Mouse (Mus musculus): ENCODE results near the gene Strn3. TPM values are rescaled to one million over a fixed set of nuclear protein-coding genes. Genes with fewer than 3 reads are reported as not detected.
"Not testable (repeated sequence)": the region's sequence is repeated elsewhere in the genome, so short reads cannot be mapped to it uniquely, and the experiment has no call there.

Gene Strn3
- polyA plus RNA-seq, 1 experiment, result 3.8 TPM

GRCm38 (mm10) chr12:51591921-51592320, 99.8 kb downstream of the Strn3 start:
- TF ChIP-seq GATA1 (IDR thresholded peaks at IDR 0.05; ENCODE audit: borderline replicate concordance, low read length), result no peak
- TF ChIP-seq FLI1 (IDR thresholded peaks at IDR 0.05; ENCODE audit: low read length), result no peak
- peaks cover 64% of the 10 kb centered on the region for H3K27me3 ChIP-seq (replicated peaks)
- H3K4me1 ChIP-seq, result peaks cover 22% of the 10 kb centered on the region
- no peak overlapping the region for H3K4me3 ChIP-seq (replicated peaks)
- H3K36me3 ChIP-seq (replicated peaks; ENCODE audit: low read length), result no peaks in the 10 kb centered on the region
- H3K9me3 ChIP-seq, result peaks cover 4% of the 10 kb centered on the region; the same call in 1 of the 2 replicates

- Histone ChIP-seq H3K27me3 (replicated peaks) (peaks cover 38% of the 10 kb centered on the region), H3K36me3 (replicated peaks; ENCODE audit: low read length) (no peaks in the 10 kb centered on the region), H3K9me3 (peaks cover 12% of the 10 kb centered on the region), H3K4me1 (peaks cover 21% of the 10 kb centered on the region), H3K4me3 (replicated peaks) (no peak overlapping the region)
- TF ChIP-seq FLI1 (IDR thresholded peaks at IDR 0.05; ENCODE audit: low read length) (no peak), GATA1 (IDR thresholded peaks at IDR 0.05; ENCODE audit: borderline replicate concordance, low read length) (no peak)
These were observed 102.4 kb downstream of the Strn3 start for GRCm38 (mm10) chr12:51589263-51589662.

DNA sequence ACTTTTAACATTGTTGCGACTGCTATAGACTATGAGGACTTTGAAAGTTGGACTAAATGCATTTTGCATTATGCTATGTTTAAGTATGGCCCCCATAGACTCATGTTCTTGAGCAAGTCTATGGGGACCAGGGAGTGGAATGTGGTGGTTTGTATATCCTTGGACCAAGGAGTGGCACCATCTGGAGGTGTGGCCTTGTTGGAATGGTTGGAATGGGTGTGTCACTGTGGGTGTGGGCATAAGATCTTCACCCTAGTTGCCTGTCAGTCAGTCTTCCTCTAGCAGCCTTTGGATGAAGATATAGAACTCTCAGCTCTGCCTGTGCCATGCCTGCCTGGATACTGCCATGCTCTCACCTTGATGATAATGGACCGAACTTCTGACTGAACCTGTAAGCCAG, 113.9 kb downstream of the Strn3 start:
- not testable (repeated sequence) for H3K4me1 ChIP-seq; H3K36me3 ChIP-seq (replicated peaks; ENCODE audit: low read length); H3K27me3 ChIP-seq (replicated peaks); H3K4me3 ChIP-seq (replicated peaks)
- peaks cover 22% of the 10 kb centered on the region for H3K9me3 ChIP-seq

DNA sequence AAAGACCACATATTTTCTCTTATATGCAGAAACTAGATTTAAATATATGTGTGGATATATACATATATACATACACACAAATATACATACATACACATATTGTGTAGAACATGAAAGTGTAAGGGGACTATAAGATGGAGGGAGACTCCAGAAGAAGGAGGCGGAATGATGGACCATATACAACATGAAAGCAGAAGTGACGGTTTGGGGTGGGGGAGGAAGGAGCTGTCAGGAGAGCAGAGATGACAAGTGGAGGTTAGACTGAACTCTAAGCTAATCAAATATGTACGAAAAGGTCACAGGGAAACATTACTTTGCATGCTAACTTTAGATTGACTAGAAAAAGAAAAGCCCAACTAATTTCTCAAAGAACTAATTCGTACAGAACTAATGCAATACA, 119.0 kb downstream of the Strn3 start:
- no peaks in the 10 kb centered on the region for H3K36me3 ChIP-seq (replicated peaks; ENCODE audit: low read length)
- H3K4me3 ChIP-seq (replicated peaks), result no peak overlapping the region
- H3K9me3 ChIP-seq, result peaks cover 17% of the 10 kb centered on the region
- TF ChIP-seq FLI1 (IDR thresholded peaks at IDR 0.05; ENCODE audit: low read length) (no peak), GATA1 (IDR thresholded peaks at IDR 0.05; ENCODE audit: borderline replicate concordance, low read length) (no peak)
- no peaks in the 10 kb centered on the region for H3K27me3 ChIP-seq (replicated peaks)
- no peaks in the 10 kb centered on the region for H3K4me1 ChIP-seq

GRCm38 (mm10) chr12:51569944-51570343, 121.8 kb downstream of the Strn3 start:
- peaks cover 25% of the 10 kb centered on the region for H3K9me3 ChIP-seq
- no peak for TF ChIP-seq GATA1 (IDR thresholded peaks at IDR 0.05; ENCODE audit: borderline replicate concordance, low read length)
- TF ChIP-seq FLI1 (IDR thresholded peaks at IDR 0.05; ENCODE audit: low read length), result no peak
- H3K4me1 ChIP-seq, result no peaks in the 10 kb centered on the region
- no peak overlapping the region for H3K4me3 ChIP-seq (replicated peaks)
- no peaks in the 10 kb centered on the region for H3K36me3 ChIP-seq (replicated peaks; ENCODE audit: low read length)
- H3K27me3 ChIP-seq (replicated peaks), result no peaks in the 10 kb centered on the region

DNA sequence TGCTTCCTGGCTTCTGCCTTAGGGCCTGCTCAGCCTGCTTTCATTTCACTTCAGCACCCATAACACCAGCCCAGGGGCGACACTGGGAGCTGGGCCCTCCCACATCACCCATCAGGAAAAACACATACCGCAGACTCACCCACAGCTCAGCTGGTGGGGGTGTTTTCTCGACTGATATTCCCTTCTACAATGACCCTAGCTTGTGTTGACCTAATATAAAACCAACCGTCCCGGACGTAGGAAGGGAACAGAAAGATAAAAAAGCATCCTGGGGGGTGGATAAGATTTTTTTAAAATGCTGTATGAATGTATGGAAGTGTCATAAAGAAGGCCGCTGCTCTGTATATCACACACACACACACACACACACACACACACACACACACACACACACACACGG, 122.2 kb downstream of the Strn3 start:
- H3K9me3 ChIP-seq, result peaks cover 25% of the 10 kb centered on the region
- TF ChIP-seq FLI1 (IDR thresholded peaks at IDR 0.05; ENCODE audit: low read length), result no peak
- no peak for TF ChIP-seq GATA1 (IDR thresholded peaks at IDR 0.05; ENCODE audit: borderline replicate concordance, low read length)
- no peaks in the 10 kb centered on the region for H3K27me3 ChIP-seq (replicated peaks)
- H3K4me1 ChIP-seq, result no peaks in the 10 kb centered on the region
- H3K36me3 ChIP-seq (replicated peaks; ENCODE audit: low read length), result no peaks in the 10 kb centered on the region
- H3K4me3 ChIP-seq (replicated peaks), result no peak overlapping the region

- no peak overlapping the region for H3K4me3 ChIP-seq (replicated peaks)
These were observed 124.5 kb downstream of the Strn3 start for GRCm38 (mm10) chr12:51567225-51567624.

DNA sequence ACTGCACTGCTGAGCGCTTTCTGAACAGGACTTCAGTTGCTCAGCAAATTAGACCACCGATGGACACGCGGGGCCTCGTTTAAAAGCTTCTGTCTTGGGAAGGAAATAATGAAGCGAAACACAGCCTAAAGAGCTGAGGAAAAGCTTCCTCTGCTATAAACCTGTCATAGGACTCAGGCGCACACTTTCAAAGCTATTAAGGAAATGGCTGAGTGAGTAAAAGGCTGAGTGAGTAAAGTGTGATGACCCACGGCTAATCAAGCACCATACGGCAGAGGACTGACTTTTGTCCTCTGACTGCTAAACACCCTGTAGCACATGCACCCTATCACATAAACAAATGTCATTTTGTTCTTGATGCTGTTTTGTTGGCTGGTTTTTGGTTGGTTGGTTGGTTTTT, 130.3 kb downstream of the Strn3 start:
- Histone ChIP-seq H3K4me1 (no peaks in the 10 kb centered on the region), H3K4me3 (replicated peaks) (no peak overlapping the region), H3K27me3 (replicated peaks) (peaks cover 1% of the 10 kb centered on the region), H3K36me3 (replicated peaks; ENCODE audit: low read length) (no peaks in the 10 kb centered on the region), H3K9me3 (peaks cover 16% of the 10 kb centered on the region)
- no peak for TF ChIP-seq GATA1 (IDR thresholded peaks at IDR 0.05; ENCODE audit: borderline replicate concordance, low read length)
- no peak for TF ChIP-seq FLI1 (IDR thresholded peaks at IDR 0.05; ENCODE audit: low read length)

More at GRCm38 (mm10) chr12:51567225-51567624, 124.5 kb downstream of the Strn3 start:
- Histone ChIP-seq H3K27me3 (replicated peaks) (peaks cover 1% of the 10 kb centered on the region), H3K9me3 (peaks cover 25% of the 10 kb centered on the region), H3K36me3 (replicated peaks; ENCODE audit: low read length) (no peaks in the 10 kb centered on the region), H3K4me1 (no peaks in the 10 kb centered on the region)
- TF ChIP-seq GATA1 (IDR thresholded peaks at IDR 0.05; ENCODE audit: borderline replicate concordance, low read length), result no peak
- no peak for TF ChIP-seq FLI1 (IDR thresholded peaks at IDR 0.05; ENCODE audit: low read length)

Other genes with a start within 250 kb of the Strn3 start
- gene Coch, start 98.6 kb downstream of the Strn3 start, polyA plus RNA-seq (2012; ENCODE audit: insufficient read depth, low replicate concordance), result 3.1 TPM in 1 of 2 replicates, not detected in the other
- 27.7 and 51.5 TPM in 2 replicates for gene Ap4s1, start 864 bp downstream of the Strn3 start, polyA plus RNA-seq (2012; ENCODE audit: insufficient read depth, low replicate concordance)
- gene Hectd1, start 137.6 kb upstream of the Strn3 start, polyA plus RNA-seq (2012; ENCODE audit: insufficient read depth, low replicate concordance), result 0.77 and 2.0 TPM in 2 replicates